In the genomic region with DNA sequence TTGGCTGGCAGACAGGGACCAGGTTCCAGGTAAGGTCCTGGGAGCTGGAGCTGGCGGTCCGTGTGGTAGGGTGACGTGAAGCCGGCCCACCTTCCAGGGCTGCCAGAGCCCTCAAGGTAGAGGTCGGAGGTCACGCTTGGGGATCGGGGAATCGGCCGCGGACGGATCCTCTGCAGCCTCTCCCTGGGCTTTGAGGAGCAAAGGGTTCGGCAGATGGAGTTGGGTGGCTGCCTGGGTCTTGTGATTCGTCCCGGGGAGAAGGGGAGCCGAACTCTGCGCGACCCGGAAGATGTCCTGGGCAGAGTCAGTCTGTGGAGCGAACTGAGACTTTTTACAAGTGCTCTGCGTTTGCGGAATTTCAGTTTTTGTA, we compare ENCODE assay signal across 8 mouse cellular contexts. TPM values are rescaled to one million over a fixed set of nuclear protein-coding genes. Genes with fewer than 3 reads are reported as not detected.
DNase-seq lines count a peak whose midpoint lies in the region; ATAC-seq and TF ChIP-seq lines count a peak whose summit lies in the region.

No protein-coding gene starts in this region.

- 0% methylated on average over 21 of the region's 21 CpGs for WGBS in limb, embryonic 11.5 days
- WGBS in neural tube, embryonic 12.5 days = 0% methylated on average over 21 of the region's 21 CpGs

- peak; percentile 68 for ATAC-seq in frontal cortex, adult (ENCODE audit: low TSS enrichment)
- ATAC-seq in limb, embryonic 11.5 days (ENCODE audit: insufficient number of reproducible peaks, low FRiP score, low TSS enrichment, low read depth) = peak; percentile 24; the same call in 1 of the 2 replicates
- ATAC-seq in neural tube, embryonic 12.5 days (ENCODE audit: low FRiP score, low read depth) = no peak; the same call in 1 of the 2 replicates

- H3K4me3 ChIP-seq in testis, adult 2 months (ENCODE audit: control insufficient read depth, low read depth, low read length) = peak overlapping the region; percentile 99
- H3K4me3 ChIP-seq in limb, embryonic 11.5 days (ENCODE audit: low read depth, low read length) = peak overlapping the region; percentile 71
- H3K4me3 ChIP-seq in neural tube, embryonic 12.5 days = peak overlapping the region; percentile 95

- peaks cover 4% of the 10 kb centered on the region for H3K4me1 ChIP-seq in testis, adult 2 months (ENCODE audit: control insufficient read depth, insufficient read depth, low read length)
- no peaks in the 10 kb centered on the region for H3K4me1 ChIP-seq in limb, embryonic 11.5 days (ENCODE audit: control insufficient read depth, insufficient read depth, low read length)
- peaks cover 6% of the 10 kb centered on the region for H3K4me1 ChIP-seq in neural tube, embryonic 12.5 days

- no peak for TF ChIP-seq CTCF in testis, adult 2 months (IDR thresholded peaks at IDR 0.05; ENCODE audit: control insufficient read depth, insufficient read depth, insufficient replicate concordance, low read depth, low read length)

- H3K27me3 ChIP-seq in testis, adult 2 months (ENCODE audit: control insufficient read depth, insufficient read depth, low read length) = no peaks in the 10 kb centered on the region
- no peaks in the 10 kb centered on the region for H3K27me3 ChIP-seq in limb, embryonic 11.5 days (ENCODE audit: control insufficient read depth, insufficient read depth, low read length)
- no peaks in the 10 kb centered on the region for H3K27me3 ChIP-seq in neural tube, embryonic 12.5 days (replicated peaks)

- H3K9me3 ChIP-seq in limb, embryonic 11.5 days (ENCODE audit: control insufficient read depth, low read length) = no peaks in the 10 kb centered on the region
- H3K9me3 ChIP-seq in neural tube, embryonic 12.5 days = no peaks in the 10 kb centered on the region

- H3K36me3 ChIP-seq in testis, adult 2 months (ENCODE audit: control insufficient read depth, insufficient read depth, low read length) = no peaks in the 10 kb centered on the region
- H3K36me3 ChIP-seq in limb, embryonic 11.5 days (ENCODE audit: control insufficient read depth, insufficient read depth, low read length) = no peaks in the 10 kb centered on the region
- H3K36me3 ChIP-seq in neural tube, embryonic 12.5 days = no peaks in the 10 kb centered on the region

- TF ChIP-seq POLR2A in testis, adult 2 months (IDR thresholded peaks at IDR 0.05; ENCODE audit: control insufficient read depth, low read depth, low read length) = no peak

- peak overlapping the region; percentile 89 for H3K27ac ChIP-seq in testis, adult 2 months (ENCODE audit: control insufficient read depth, insufficient read depth, low read depth, low read length)
- no peak overlapping the region for H3K27ac ChIP-seq in limb, embryonic 11.5 days (replicated peaks; ENCODE audit: low read depth, low read length)
- H3K27ac ChIP-seq in neural tube, embryonic 12.5 days = peak overlapping the region; percentile 15; the same call in 1 of the 2 replicates

- no peak for DNase-seq in frontal cortex, postnatal 10 days (ENCODE audit: low spot score in 2 of 2)
- no peak for DNase-seq in testis, postnatal 10 days (ENCODE audit: low spot score)
- DNase-seq in limb, embryonic 11.5 days (ENCODE audit: low spot score) = no peak
- no peak for DNase-seq in right cerebral cortex, postnatal 36 days (ENCODE audit: low spot score in 2 of 2)
- DNase-seq in spleen, postnatal 36 days (ENCODE audit: low spot score in 2 of 2) = no peak

- peak overlapping the region; percentile 62 for H3K4me2 ChIP-seq in limb, embryonic 11.5 days (ENCODE audit: low read depth, severe bottlenecking)
- peak overlapping the region; percentile 70 for H3K4me2 ChIP-seq in neural tube, embryonic 12.5 days (replicated peaks)

- H3K9ac ChIP-seq in limb, embryonic 11.5 days (ENCODE audit: low read length) = peak overlapping the region; percentile 68
- H3K9ac ChIP-seq in neural tube, embryonic 12.5 days = peak overlapping the region; percentile 83

RNA-seq across cellular contexts. Expression of gene Mrps9, which starts 0.3 kb away (rescaled TPM):
- 24.1 and 24.3 TPM in 2 replicates for polyA plus RNA-seq in testis, adult 2 months (2012; rRNA removed)
- 59.9 and 64.1 TPM in 2 replicates for polyA plus RNA-seq in limb, embryonic 11.5 days (2014; fragmentation: Nextera tagmentation; extraction: Ambion mirVana)
- 40.3 and 41.6 TPM in 2 replicates for polyA plus RNA-seq in neural tube, embryonic 12.5 days (2016; fragmentation: Nextera tagmentation; extraction: Ambion mirVana)
